Mouse (Mus musculus): ENCODE measurements at regions not wholly inside any gene's neighbourhood (a gene's known extent, or its start where the extent isn't known, plus 50 kb on each side); places are given as distances from the start of the nearest gene placed in this dataset.

GRCm38 (mm10) chr2:148519689-148520290 is 76.4 kb upstream of the Cd93 start:
- peak; percentile 52 for DNase-seq (ENCODE audit: low spot score)
- no peak overlapping the region for H3K27ac ChIP-seq
- no peaks in the 10 kb centered on the region for H3K36me3 ChIP-seq (ENCODE audit: insufficient read depth, low read length)
- H3K4me2 ChIP-seq (ENCODE audit: low read length) = no peak overlapping the region
- no peaks in the 10 kb centered on the region for H3K4me1 ChIP-seq (replicated peaks; ENCODE audit: insufficient read depth, low read length)
- TF ChIP-seq CTCF (IDR thresholded peaks at IDR 0.05; ENCODE audit: low read depth) = no peak
- WGBS = 53% methylated on average over 10 of the region's 10 CpGs
- H3K9me3 ChIP-seq (replicated peaks; ENCODE audit: low read length) = no peaks in the 10 kb centered on the region
- no peak; the same call in 1 of the 2 replicates for ATAC-seq (replicated peaks; ENCODE audit: low FRiP score, low read depth)
- H3K27me3 ChIP-seq (ENCODE audit: insufficient read depth, low read length) = no peaks in the 10 kb centered on the region
- H3K9ac ChIP-seq (ENCODE audit: low read depth, low read length) = no peak overlapping the region
- no peak overlapping the region for H3K4me3 ChIP-seq (replicated peaks; ENCODE audit: low read depth, low read length)

GRCm38 (mm10) chr2:148517906-148518305 is 74.5 kb upstream of the Cd93 start:
- H3K4me3 ChIP-seq (replicated peaks; ENCODE audit: low read depth, low read length) = no peak overlapping the region
- H3K27me3 ChIP-seq (ENCODE audit: insufficient read depth, low read length) = no peaks in the 10 kb centered on the region
- H3K9ac ChIP-seq (ENCODE audit: low read depth, low read length) = no peak overlapping the region
- no peak overlapping the region for H3K4me2 ChIP-seq (ENCODE audit: low read length)
- no peak for DNase-seq (ENCODE audit: low spot score)
- no peaks in the 10 kb centered on the region for H3K9me3 ChIP-seq (replicated peaks; ENCODE audit: low read length)
- H3K4me1 ChIP-seq (replicated peaks; ENCODE audit: insufficient read depth, low read length) = no peaks in the 10 kb centered on the region
- no peak overlapping the region for H3K27ac ChIP-seq
- no peaks in the 10 kb centered on the region for H3K36me3 ChIP-seq (ENCODE audit: insufficient read depth, low read length)
- ATAC-seq (replicated peaks; ENCODE audit: low FRiP score, low read depth) = no peak
- 43% methylated on average over 1 of the region's 1 CpGs for WGBS
- no peak for TF ChIP-seq CTCF (IDR thresholded peaks at IDR 0.05; ENCODE audit: low read depth)

- DNase-seq (ENCODE audit: low spot score) = no peak
- Histone ChIP-seq H3K4me1 (replicated peaks; ENCODE audit: insufficient read depth, low read length) (0 out of 2 replicates have a peak, but pooled peaks cover 3% of the 10 kb centered on the region), H3K4me3 (replicated peaks; ENCODE audit: low read depth, low read length) (no peak overlapping the region), H3K36me3 (ENCODE audit: insufficient read depth, low read length) (no peaks in the 10 kb centered on the region), H3K9ac (ENCODE audit: low read depth, low read length) (no peak overlapping the region), H3K27ac (no peak overlapping the region), H3K9me3 (replicated peaks; ENCODE audit: low read length) (no peaks in the 10 kb centered on the region), H3K27me3 (ENCODE audit: insufficient read depth, low read length) (no peaks in the 10 kb centered on the region), H3K4me2 (ENCODE audit: low read length) (no peak overlapping the region)
- no peak for ATAC-seq (replicated peaks; ENCODE audit: low FRiP score, low read depth)
- no peak for TF ChIP-seq CTCF (IDR thresholded peaks at IDR 0.05; ENCODE audit: low read depth)
- WGBS = 44% methylated on average over 13 of the region's 13 CpGs
Observed at GRCm38 (mm10) chr2:148510008-148510681, 66.8 kb upstream of the Cd93 start.

GRCm38 (mm10) chr2:148509357-148509756 is 66.0 kb upstream of the Cd93 start:
- Histone ChIP-seq H3K9me3 (replicated peaks; ENCODE audit: low read length) (no peaks in the 10 kb centered on the region), H3K9ac (ENCODE audit: low read depth, low read length) (no peak overlapping the region), H3K36me3 (ENCODE audit: insufficient read depth, low read length) (no peaks in the 10 kb centered on the region), H3K4me2 (ENCODE audit: low read length) (no peak overlapping the region), H3K27me3 (ENCODE audit: insufficient read depth, low read length) (no peaks in the 10 kb centered on the region), H3K4me1 (replicated peaks; ENCODE audit: insufficient read depth, low read length) (0 out of 2 replicates have a peak, but pooled peaks cover 3% of the 10 kb centered on the region), H3K27ac (no peak overlapping the region), H3K4me3 (replicated peaks; ENCODE audit: low read depth, low read length) (no peak overlapping the region)
- WGBS = 91% methylated on average over 4 of the region's 4 CpGs
- ATAC-seq (replicated peaks; ENCODE audit: low FRiP score, low read depth) = no peak
- no peak for DNase-seq (ENCODE audit: low spot score)
- no peak for TF ChIP-seq CTCF (IDR thresholded peaks at IDR 0.05; ENCODE audit: low read depth)

GRCm38 (mm10) chr2:148507523-148507922 is 64.2 kb upstream of the Cd93 start:
- H3K4me1 ChIP-seq (replicated peaks; ENCODE audit: insufficient read depth, low read length) = peaks cover 3% of the 10 kb centered on the region; the same call in 1 of the 2 replicates
- DNase-seq (ENCODE audit: low spot score) = no peak
- H3K36me3 ChIP-seq (ENCODE audit: insufficient read depth, low read length) = no peaks in the 10 kb centered on the region
- no peak overlapping the region for H3K4me3 ChIP-seq (replicated peaks; ENCODE audit: low read depth, low read length)
- H3K9me3 ChIP-seq (replicated peaks; ENCODE audit: low read length) = no peaks in the 10 kb centered on the region
- H3K27me3 ChIP-seq (ENCODE audit: insufficient read depth, low read length) = no peaks in the 10 kb centered on the region
- TF ChIP-seq CTCF (IDR thresholded peaks at IDR 0.05; ENCODE audit: low read depth) = no peak
- H3K27ac ChIP-seq = no peak overlapping the region
- H3K4me2 ChIP-seq (ENCODE audit: low read length) = no peak overlapping the region
- no peak for ATAC-seq (replicated peaks; ENCODE audit: low FRiP score, low read depth)
- H3K9ac ChIP-seq (ENCODE audit: low read depth, low read length) = no peak overlapping the region

GRCm38 (mm10) chr2:148506966-148507365 is 63.6 kb upstream of the Cd93 start:
- WGBS = 60% methylated on average over 3 of the region's 3 CpGs

More at GRCm38 (mm10) chr2:148506966-148507365, 63.6 kb upstream of the Cd93 start:
- no peak overlapping the region for H3K9ac ChIP-seq (ENCODE audit: low read depth, low read length)
- no peak for ATAC-seq (replicated peaks; ENCODE audit: low FRiP score, low read depth)
- peaks cover 3% of the 10 kb centered on the region; the same call in 1 of the 2 replicates for H3K4me1 ChIP-seq (replicated peaks; ENCODE audit: insufficient read depth, low read length)
- no peaks in the 10 kb centered on the region for H3K36me3 ChIP-seq (ENCODE audit: insufficient read depth, low read length)
- no peak overlapping the region for H3K4me3 ChIP-seq (replicated peaks; ENCODE audit: low read depth, low read length)
- H3K4me2 ChIP-seq (ENCODE audit: low read length) = no peak overlapping the region
- no peak overlapping the region for H3K27ac ChIP-seq
- H3K9me3 ChIP-seq (replicated peaks; ENCODE audit: low read length) = no peaks in the 10 kb centered on the region
- DNase-seq (ENCODE audit: low spot score) = no peak
- no peak for TF ChIP-seq CTCF (IDR thresholded peaks at IDR 0.05; ENCODE audit: low read depth)
- no peaks in the 10 kb centered on the region for H3K27me3 ChIP-seq (ENCODE audit: insufficient read depth, low read length)
